Mouse (Mus musculus) intestine, embryonic 14.5 days (tissue): ENCODE results near the gene Bbip1. TPM values are rescaled to one million over a fixed set of nuclear protein-coding genes. Genes with fewer than 3 reads are reported as not detected.

ENCODE experiments used
- ATAC-seq: fragments of 200-750 bp; cut with Nextera tagmentation; replicated peaks from 2 replicates; pipeline ENCODE4 v1.8.0; 2017; ENCODE audit warnings: low read depth, moderate number of reproducible peaks, moderate TSS enrichment, moderate library complexity; ENCODE audit not compliant: low FRiP score, low TSS enrichment
- DNase-seq: peaks from one replicate; pipeline ENCODE4 v3.0.0-alpha.2; 2018; ENCODE audit warnings: low spot score
- H3K27ac ChIP-seq: fragments of 300-500 bp; sonication (generic); 2 replicates; pipeline ENCODE4 v1.5.1; 2014; ENCODE audit warnings: low read depth, mild to moderate bottlenecking, control low read depth
- H3K27me3 ChIP-seq: fragments of 300-500 bp; sonication (generic); replicated peaks from 2 replicates; pipeline ENCODE4 v1.6.1; 2014; ENCODE audit warnings: low read length, control low read depth; ENCODE audit not compliant: control insufficient read depth, insufficient read depth
- H3K36me3 ChIP-seq: fragments of 300-500 bp; sonication (generic); 2 replicates; pipeline ENCODE4 v1.6.1; 2014; ENCODE audit warnings: low read length, control low read depth; ENCODE audit not compliant: control insufficient read depth, insufficient read depth
- H3K4me1 ChIP-seq: fragments of 300-500 bp; sonication (generic); replicated peaks from 2 replicates; pipeline ENCODE4 v1.6.1; 2014; ENCODE audit warnings: low read length, control low read depth, mixed read lengths; ENCODE audit not compliant: control insufficient read depth, insufficient read depth
- H3K4me2 ChIP-seq: fragments of 300-500 bp; sonication (generic); 2 replicates; pipeline ENCODE4 v1.6.1; 2014; ENCODE audit warnings: low read length
- H3K4me3 ChIP-seq: fragments of 300-500 bp; sonication (generic); 2 replicates; pipeline ENCODE4 v1.5.1; 2014; ENCODE audit warnings: low read depth, low read length, control low read depth, mixed read lengths
- H3K9ac ChIP-seq: fragments of 300-500 bp; sonication (generic); 2 replicates; pipeline ENCODE4 v1.6.1; 2014; ENCODE audit warnings: mild to moderate bottlenecking, low read length
- H3K9me3 ChIP-seq: fragments of 300-500 bp; sonication (generic); 2 replicates; pipeline ENCODE4 v1.6.1; 2016; ENCODE audit warnings: low read length, control low read depth; ENCODE audit not compliant: control insufficient read depth
- WGBS: fragments of 180-500 bp; shearing (Covaris S2); extraction: QIAGEN DNeasy Blood & Tissue Kit; methylation state at CpG from one replicate; pipeline ENCODE4 v1.1.7; 2014; 5-methylcytosine and 5-hydroxymethylcytosine counted together
- polyA plus RNA-seq: library from polyadenylated mRNA; unstranded; fragments of >200 nt; fragmentation: Nextera tagmentation; extraction: Ambion mirVana; gene quantifications from 2 replicates; pipeline ENCODE4 v1.2.1, GENCODE M21; 2014

Gene Bbip1
- polyA plus RNA-seq, 1 experiment from 2014 or later = 89.9 TPM

- H3K4me1 ChIP-seq = no peaks in the 10 kb centered on the region
- DNase-seq (no peak), ATAC-seq (no peak)
- 79% methylated on average over 1 of the region's 1 CpGs for WGBS
- no peaks in the 10 kb centered on the region for H3K27me3 ChIP-seq
- H3K9ac ChIP-seq = no peak overlapping the region
- no peaks in the 10 kb centered on the region for H3K9me3 ChIP-seq
- no peak overlapping the region for H3K4me2 ChIP-seq
- H3K4me3 ChIP-seq = no peak overlapping the region
- H3K27ac ChIP-seq = no peak overlapping the region
- H3K36me3 ChIP-seq = no peaks in the 10 kb centered on the region
Measured at GRCm38 (mm10) chr19:53880460-53880859, 64.0 kb downstream of the Bbip1 start.

Other genes starting within 250 kb of the Bbip1 start
- 68.8 and 72.9 TPM in 2 replicates for gene Pdcd4, start 52.4 kb downstream of the Bbip1 start, polyA plus RNA-seq
- 49.2 and 54.7 TPM in 2 replicates for gene Shoc2, start 321 bp downstream of the Bbip1 start, polyA plus RNA-seq
- gene Adra2a, start 99.5 kb upstream of the Bbip1 start, polyA plus RNA-seq = 1.5 and 2.5 TPM in 2 replicates